Mouse (Mus musculus) lung, postnatal 0 days (tissue): ENCODE results near the gene Slc6a9. TPM values are rescaled to one million over a fixed set of nuclear protein-coding genes. Genes with fewer than 3 reads are reported as not detected.

Source experiments
- ATAC-seq: fragments of 200-750 bp; cut with Nextera tagmentation; 2 replicates; pipeline ENCODE4 v1.8.0; 2017; ENCODE audit warnings: moderate library complexity
- DNase-seq: peaks from one replicate; pipeline ENCODE4 v3.0.0-alpha.2; 2016; ENCODE audit warnings: low spot score
- H3K27ac ChIP-seq: fragments of 300-500 bp; sonication (generic); 2 replicates; pipeline ENCODE4 v1.5.1; 2014; ENCODE audit warnings: antibody characterized with exemption, mild to moderate bottlenecking, low read length, mixed read lengths
- H3K27me3 ChIP-seq: fragments of 300-500 bp; sonication (generic); replicated peaks from 2 replicates; pipeline ENCODE4 v1.6.1; 2014; ENCODE audit warnings: low read length, mixed read lengths; ENCODE audit not compliant: insufficient read depth
- H3K36me3 ChIP-seq: fragments of 300-500 bp; sonication (generic); 2 replicates; pipeline ENCODE4 v1.6.1; 2014; ENCODE audit warnings: low read length, mixed read lengths; ENCODE audit not compliant: insufficient read depth
- H3K4me1 ChIP-seq: fragments of 300-500 bp; sonication (generic); 2 replicates; pipeline ENCODE4 v1.6.1; 2014; ENCODE audit warnings: antibody characterized with exemption, low read depth, low read length, mixed read lengths; ENCODE audit not compliant: insufficient read depth
- H3K4me2 ChIP-seq: fragments of 300-500 bp; sonication (generic); replicated peaks from 2 replicates; pipeline ENCODE4 v1.6.1; 2014; ENCODE audit warnings: low read depth, mild to moderate bottlenecking, low read length, moderate library complexity, mixed read lengths
- H3K4me3 ChIP-seq: fragments of 300-500 bp; sonication (generic); 2 replicates; pipeline ENCODE4 v1.5.1; 2014; ENCODE audit warnings: low read depth, low read length
- H3K9ac ChIP-seq: fragments of 300-500 bp; sonication (generic); replicated peaks from 2 replicates; pipeline ENCODE4 v1.6.1; 2014; ENCODE audit warnings: low read depth, mild to moderate bottlenecking
- H3K9me3 ChIP-seq: fragments of 300-500 bp; sonication (generic); 2 replicates; pipeline ENCODE4 v1.6.1; 2016; ENCODE audit warnings: low read length, mixed read lengths
- CTCF ChIP-seq: IDR thresholded peaks from 2 replicates; pipeline ENCODE4 v1.5.1; 2016; ENCODE audit warnings: antibody characterized with exemption, mild to moderate bottlenecking
- EP300 ChIP-seq: IDR thresholded peaks from 2 replicates; pipeline ENCODE4 v1.6.1; 2016; ENCODE audit warnings: antibody characterized with exemption, mild to moderate bottlenecking, control low read depth
- WGBS: fragments of 180-500 bp; shearing (Covaris S2); extraction: QIAGEN DNeasy Blood & Tissue Kit; methylation state at CpG from one replicate; pipeline ENCODE4 v1.1.7; 2014; 5-methylcytosine and 5-hydroxymethylcytosine counted together
- polyA plus RNA-seq: library from polyadenylated mRNA; unstranded; fragments of >200 nt; fragmentation: Nextera tagmentation; extraction: Ambion mirVana; gene quantifications from 2 replicates; pipeline ENCODE4 v1.2.1, GENCODE M21; 2015

Gene Slc6a9
- polyA plus RNA-seq, 1 experiment from 2014 or later: 19.1 TPM

DNA sequence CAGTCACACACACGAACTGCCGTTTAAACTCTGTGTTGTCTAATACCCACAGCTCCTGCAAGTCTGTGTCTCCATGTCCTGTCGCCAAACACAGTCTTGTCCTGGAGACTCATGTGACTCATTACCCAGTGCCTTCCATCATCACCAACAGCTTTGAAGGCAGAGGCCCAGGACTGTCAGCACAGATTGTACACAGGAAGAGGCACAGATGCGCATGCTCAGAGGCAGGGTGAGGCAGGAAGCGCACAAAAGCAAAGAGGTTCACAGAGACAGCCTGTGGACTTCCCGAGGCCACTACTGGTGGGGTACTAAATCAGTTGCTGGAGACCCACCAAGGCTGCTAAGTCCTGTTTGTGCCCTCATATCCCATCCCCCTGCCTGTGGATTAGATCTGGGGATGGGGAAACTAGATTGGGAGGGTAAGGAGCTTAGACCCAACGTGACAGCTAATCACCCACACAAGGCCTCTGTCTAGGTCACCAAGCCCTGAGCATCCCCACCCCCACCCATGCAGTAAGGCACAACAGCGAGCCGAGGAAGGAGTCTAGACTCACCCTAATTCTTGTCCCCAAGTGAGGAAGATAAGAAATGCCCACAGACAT, 20.6 kb upstream of the Slc6a9 start:
- Histone ChIP-seq H3K4me3 (no peak overlapping the region), H3K27me3 (no peaks in the 10 kb centered on the region), H3K27ac (peak overlapping the region; percentile 62; the same call in 1 of the 2 replicates), H3K36me3 (no peaks in the 10 kb centered on the region), H3K9ac (no peak overlapping the region), H3K9me3 (no peaks in the 10 kb centered on the region), H3K4me1 (no peaks in the 10 kb centered on the region), H3K4me2 (no peak overlapping the region)
- TF ChIP-seq EP300: no peak
- no peak for TF ChIP-seq CTCF
- WGBS: 35% methylated on average over 9 of the region's 9 CpGs
- DNase-seq: peak; percentile 60
- peak; percentile 80 for ATAC-seq

- H3K36me3 ChIP-seq: no peaks in the 10 kb centered on the region
- ATAC-seq: peak; percentile 75
These were observed 20.0 kb upstream of the Slc6a9 start for GRCm38 (mm10) chr4:117814333-117814732.

DNA sequence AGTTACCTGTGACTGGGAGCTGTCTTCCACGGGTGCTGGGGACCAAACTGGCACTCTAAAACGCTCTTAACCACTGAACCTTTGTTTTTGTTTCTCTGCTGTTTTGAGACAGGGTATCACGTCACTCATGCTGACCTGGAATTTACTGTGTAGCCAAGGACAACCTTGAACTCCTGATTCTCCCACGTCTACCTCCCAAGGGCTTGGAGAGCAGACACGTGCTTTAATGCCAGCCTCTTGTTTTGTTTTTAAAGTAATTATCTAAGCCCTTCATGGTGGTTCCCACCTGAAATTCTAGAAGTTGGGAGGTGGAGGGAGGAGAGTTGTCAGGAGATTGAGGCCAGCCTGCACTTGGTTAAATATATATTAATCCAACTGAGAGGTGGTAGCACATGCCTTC, 17.5 kb upstream of the Slc6a9 start:
- no peak overlapping the region for H3K27ac ChIP-seq
- no peaks in the 10 kb centered on the region for H3K36me3 ChIP-seq
- H3K4me3 ChIP-seq: no peak overlapping the region
- no peaks in the 10 kb centered on the region for H3K9me3 ChIP-seq
- ATAC-seq: no peak
- no peak overlapping the region for H3K4me2 ChIP-seq
- TF ChIP-seq CTCF (no peak), EP300 (no peak)
- no peak overlapping the region for H3K9ac ChIP-seq
- 68% methylated on average over 5 of the region's 5 CpGs for WGBS
- no peaks in the 10 kb centered on the region for H3K27me3 ChIP-seq
- no peaks in the 10 kb centered on the region for H3K4me1 ChIP-seq
- DNase-seq: no peak

More at GRCm38 (mm10) chr4:117814333-117814732, 20.0 kb upstream of the Slc6a9 start:
- Histone ChIP-seq H3K4me3 (no peak overlapping the region), H3K9me3 (no peaks in the 10 kb centered on the region), H3K27me3 (no peaks in the 10 kb centered on the region), H3K4me1 (no peaks in the 10 kb centered on the region), H3K27ac (no peak overlapping the region), H3K9ac (no peak overlapping the region), H3K4me2 (no peak overlapping the region)
- TF ChIP-seq CTCF (no peak), EP300 (no peak)
- DNase-seq: peak; percentile 32
- 41% methylated on average over 4 of the region's 4 CpGs for WGBS

- H3K27ac ChIP-seq: no peak overlapping the region
- no peak for DNase-seq
- no peak overlapping the region for H3K4me3 ChIP-seq
- TF ChIP-seq CTCF (no peak), EP300 (no peak)
- H3K4me2 ChIP-seq: no peak overlapping the region
- no peaks in the 10 kb centered on the region for H3K27me3 ChIP-seq
- ATAC-seq: no peak
- H3K36me3 ChIP-seq: no peaks in the 10 kb centered on the region
- no peaks in the 10 kb centered on the region for H3K9me3 ChIP-seq
- WGBS: 85% methylated on average over 10 of the region's 10 CpGs
- H3K9ac ChIP-seq: no peak overlapping the region
- H3K4me1 ChIP-seq: no peaks in the 10 kb centered on the region
These were observed 16.3 kb upstream of the Slc6a9 start for GRCm38 (mm10) chr4:117818032-117818431.

DNA sequence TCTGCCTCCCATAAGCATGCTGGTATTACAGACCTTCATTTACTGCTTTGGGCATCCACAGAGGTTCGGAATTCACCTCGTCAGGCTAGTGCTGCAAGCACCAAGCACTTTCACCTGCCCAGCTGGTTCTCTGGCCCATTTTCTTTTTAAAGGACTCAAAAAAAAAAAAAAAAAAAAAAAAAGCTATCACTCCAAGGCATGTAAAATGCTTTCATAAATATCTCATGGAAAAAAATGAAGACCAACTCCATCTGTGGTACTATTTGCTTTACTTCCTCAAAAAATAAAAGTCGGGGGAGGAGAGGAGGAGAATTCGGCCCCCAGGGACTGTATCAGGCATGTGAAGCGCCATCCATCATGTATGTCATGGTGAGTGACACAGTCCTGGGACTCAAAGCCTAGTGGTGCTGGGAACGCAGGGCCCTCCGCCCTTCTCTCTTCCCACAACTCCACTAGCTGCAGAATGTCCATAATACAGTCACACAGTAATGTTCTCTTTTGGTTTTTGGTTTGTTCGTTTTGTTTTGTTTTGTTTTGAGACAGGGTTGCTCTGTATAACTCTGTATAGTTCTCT, 5.6 kb upstream of the Slc6a9 start:
- Histone ChIP-seq H3K4me2 (no peak overlapping the region), H3K36me3 (no peaks in the 10 kb centered on the region), H3K9me3 (no peaks in the 10 kb centered on the region), H3K27ac (no peak overlapping the region), H3K4me1 (no peaks in the 10 kb centered on the region; the same call in 1 of the 2 replicates), H3K9ac (no peak overlapping the region), H3K4me3 (no peak overlapping the region), H3K27me3 (0 out of 2 replicates have a peak, but pooled peaks cover 3% of the 10 kb centered on the region)
- no peak for DNase-seq
- TF ChIP-seq EP300: no peak
- no peak for TF ChIP-seq CTCF
- ATAC-seq: no peak
- WGBS: 48% methylated on average over 8 of the region's 8 CpGs

GRCm38 (mm10) chr4:117829260-117830123, 4.8 kb upstream of the Slc6a9 start:
- H3K4me2 ChIP-seq: peak overlapping the region; percentile 32
- 11% methylated on average over 12 of the region's 12 CpGs for WGBS

More at GRCm38 (mm10) chr4:117829260-117830123, 4.8 kb upstream of the Slc6a9 start:
- H3K27me3 ChIP-seq: 0 out of 2 replicates have a peak, but pooled peaks cover 3% of the 10 kb centered on the region
- ATAC-seq: peak; percentile 69
- H3K4me1 ChIP-seq: peaks cover under 1% of the 10 kb centered on the region; the same call in 1 of the 2 replicates
- no peaks in the 10 kb centered on the region for H3K9me3 ChIP-seq
- peak; percentile 94 for TF ChIP-seq CTCF
- no peak for TF ChIP-seq EP300
- H3K36me3 ChIP-seq: no peaks in the 10 kb centered on the region
- DNase-seq: peak; percentile 82
- 0 out of 2 replicates have a peak overlapping the region, but pooled peaks have one; percentile 3 for H3K27ac ChIP-seq
- no peak overlapping the region for H3K9ac ChIP-seq
- no peak overlapping the region for H3K4me3 ChIP-seq
